Mouse (Mus musculus): ENCODE data around the gene Vmn1r235.
"Not testable (repeated sequence)": the region's sequence is repeated elsewhere in the genome, so short reads cannot be mapped to it uniquely, and the experiment has no call there.

The Vmn1r235 gene

DNA sequence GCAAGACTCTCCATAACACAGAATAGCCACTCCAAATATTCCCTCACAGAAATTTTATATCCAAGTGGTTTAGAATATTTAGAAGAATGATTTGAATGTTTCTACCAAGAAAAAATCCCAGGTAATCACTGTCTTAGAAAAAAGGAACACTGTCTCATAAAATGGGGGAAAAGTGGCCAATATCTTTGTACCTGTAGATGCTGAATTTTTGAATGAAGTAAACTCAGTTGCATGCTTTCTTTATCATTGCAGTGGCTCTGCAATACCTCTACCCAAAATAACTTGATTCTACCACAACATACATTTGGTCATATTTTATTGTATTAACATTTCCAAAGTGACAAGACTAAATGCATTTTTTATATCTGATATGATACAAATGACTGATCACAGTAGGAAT is at the start of gene Vmn1r235:
Gene Vmn1r235, plus strand, starts transcription at position 301 of the 400 bp plus-strand sequence.
- in situ Hi-C loops (cut with MboI, MseI), result no loop called here

- in situ Hi-C loops (cut with MboI, MseI), result not testable (repeated sequence)
Observed at GRCm38 (mm10) chr17:21211081-21211480, 45.1 kb upstream of the Vmn1r235 start.

- in situ Hi-C loops (cut with MboI, MseI), result no loop called here
Observed at GRCm38 (mm10) chr17:21225787-21226186, 30.4 kb upstream of the Vmn1r235 start, which contains the start of gene Vmn1r234. Vmn1r234 (plus strand) TSS chr17:21226087.

- in situ Hi-C loops (cut with MboI, MseI), result no loop called here
Observed at GRCm38 (mm10) chr17:21231654-21232053, 24.6 kb upstream of the Vmn1r235 start.

- in situ Hi-C loops (cut with MboI, MseI), result loop anchor here (5.0 kb wide), 1 partner anchor 240 kb away; no protein-coding TSS in a partner anchor
Observed at GRCm38 (mm10) chr17:21272103-21272502, 15.9 kb downstream of the Vmn1r235 start.

GRCm38 (mm10) chr17:21282642-21283041 is 26.4 kb downstream of the Vmn1r235 start, which contains the start of gene Vmn1r236:
Vmn1r236 (plus strand) TSS chr17:21282942.
- in situ Hi-C loops (cut with MboI, MseI), result no loop called here

- in situ Hi-C loops (cut with MboI, MseI), result no loop called here
Observed at GRCm38 (mm10) chr17:21284395-21284794, 28.2 kb downstream of the Vmn1r235 start.

- in situ Hi-C loops (cut with MboI, MseI), result no loop called here
Observed at GRCm38 (mm10) chr17:21289695-21290094, 33.5 kb downstream of the Vmn1r235 start.

GRCm38 (mm10) chr17:21311565-21311964 is 55.4 kb downstream of the Vmn1r235 start, which contains the start of gene Vmn1r237:
Vmn1r237 (plus strand) TSS chr17:21311865.
- in situ Hi-C loops (cut with MboI, MseI), result no loop called here

Measured in regulatory T cell (primary cell).